Mouse (Mus musculus) embryonic facial prominence, embryonic 10.5 days (tissue): ENCODE data around the gene Pnpla2. TPM values are rescaled to one million over a fixed set of nuclear protein-coding genes. Genes with fewer than 3 reads are reported as not detected.

Source experiments
- DNase-seq: peaks from one replicate; pipeline ENCODE4 v3.0.0-alpha.2; 2017; ENCODE audit warnings: low spot score
- H3K27ac ChIP-seq: fragments of 300-500 bp; sonication (generic); replicated peaks from 2 replicates; pipeline ENCODE4 v1.5.1; 2016; ENCODE audit warnings: mild to moderate bottlenecking
- H3K27me3 ChIP-seq: fragments of 300-500 bp; sonication (generic); replicated peaks from 2 replicates; pipeline ENCODE4 v1.6.1; 2016; ENCODE audit warnings: low read depth, mild to moderate bottlenecking; ENCODE audit not compliant: poor library complexity, severe bottlenecking
- H3K36me3 ChIP-seq: fragments of 300-500 bp; sonication (generic); replicated peaks from 2 replicates; pipeline ENCODE4 v1.6.1; 2016; ENCODE audit warnings: mild to moderate bottlenecking, moderate library complexity
- H3K4me1 ChIP-seq: fragments of 300-500 bp; sonication (generic); 2 replicates; pipeline ENCODE4 v1.6.1; 2016
- H3K4me3 ChIP-seq: fragments of 300-500 bp; sonication (generic); 2 replicates; pipeline ENCODE4 v1.5.1; 2016; ENCODE audit warnings: mild to moderate bottlenecking, moderate library complexity
- H3K9me3 ChIP-seq: fragments of 300-500 bp; sonication (generic); 2 replicates; pipeline ENCODE4 v1.6.1; 2016; ENCODE audit warnings: mild to moderate bottlenecking
- WGBS: fragments of 180-500 bp; shearing (Covaris S2); methylation state at CpG from one replicate; pipeline ENCODE4 v1.1.7; 2016; 5-methylcytosine and 5-hydroxymethylcytosine counted together
- polyA plus RNA-seq: library from polyadenylated mRNA; unstranded; fragments of >200 nt; fragmentation: Nextera tagmentation; extraction: Ambion mirVana; gene quantifications from 2 replicates; pipeline ENCODE4 v1.2.1, GENCODE M21; 2016

The Pnpla2 gene
- polyA plus RNA-seq, 1 experiment from 2014 or later = 13.2 TPM

DNA sequence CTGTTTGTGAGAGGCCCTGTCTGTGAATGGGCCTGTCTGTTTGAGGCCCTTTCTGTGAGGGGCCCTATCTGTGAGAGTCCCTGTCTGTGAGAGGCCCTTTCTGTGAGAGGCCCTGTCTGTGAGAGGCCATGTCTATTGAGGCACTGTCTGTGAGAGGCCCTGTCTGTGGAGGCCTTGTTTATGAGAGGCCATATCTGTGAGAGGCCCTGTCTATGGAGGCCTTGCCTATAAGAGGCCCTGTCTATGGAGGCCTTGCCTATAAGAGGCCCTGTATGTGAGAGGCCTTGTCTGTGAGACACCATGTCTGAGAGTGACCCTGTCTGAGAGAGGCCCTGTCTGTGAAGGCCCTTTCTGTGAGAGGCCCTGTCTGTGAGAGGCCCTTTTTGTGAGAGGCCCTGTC, 53.2 kb downstream of the Pnpla2 start:
- Histone ChIP-seq H3K27me3 (no peaks in the 10 kb centered on the region), H3K36me3 (peaks cover 27% of the 10 kb centered on the region; the same call in 1 of the 2 replicates), H3K4me3 (no peak overlapping the region), H3K9me3 (no peaks in the 10 kb centered on the region), H3K27ac (peak overlapping the region; percentile 72), H3K4me1 (peaks cover 8% of the 10 kb centered on the region; the same call in 1 of the 2 replicates)
- no peak for DNase-seq

GRCm38 (mm10) chr7:141510196-141510595, 55.2 kb downstream of the Pnpla2 start:
- DNase-seq = no peak
- no peaks in the 10 kb centered on the region for H3K9me3 ChIP-seq
- WGBS = 92% methylated on average over 5 of the region's 5 CpGs
- H3K4me1 ChIP-seq = peaks cover 8% of the 10 kb centered on the region; the same call in 1 of the 2 replicates
- H3K4me3 ChIP-seq = no peak overlapping the region
- no peaks in the 10 kb centered on the region for H3K27me3 ChIP-seq
- no peak overlapping the region for H3K27ac ChIP-seq
- H3K36me3 ChIP-seq = peaks cover 39% of the 10 kb centered on the region

Other genes with a start within 250 kb of the Pnpla2 start
- 4.9 and 5.3 TPM in 2 replicates for gene Lmntd2, start 241.1 kb upstream of the Pnpla2 start, polyA plus RNA-seq
- gene Rassf7, start 239.3 kb upstream of the Pnpla2 start, polyA plus RNA-seq = 54.5 and 56.0 TPM in 2 replicates
- gene Phrf1, start 226.4 kb upstream of the Pnpla2 start, polyA plus RNA-seq = 114 and 124 TPM in 2 replicates
- 0.34 TPM in 2 replicates for gene Irf7, start 188.7 kb upstream of the Pnpla2 start, polyA plus RNA-seq
- gene Cdhr5, start 178.4 kb upstream of the Pnpla2 start, polyA plus RNA-seq = 0.10 and 0.17 TPM in 2 replicates
- gene Sct, start 176.1 kb upstream of the Pnpla2 start, polyA plus RNA-seq = 8.8 and 9.6 TPM in 2 replicates
- gene Drd4, start 163.2 kb upstream of the Pnpla2 start, polyA plus RNA-seq = 0.60 and 0.86 TPM in 2 replicates
- 57.9 and 65.0 TPM in 2 replicates for gene Deaf1, start 127.5 kb upstream of the Pnpla2 start, polyA plus RNA-seq
- gene Tmem80, start 127.5 kb upstream of the Pnpla2 start, polyA plus RNA-seq = 44.9 and 49.0 TPM in 2 replicates
- 12.1 and 13.0 TPM in 2 replicates for gene Eps8l2, start 116.3 kb upstream of the Pnpla2 start, polyA plus RNA-seq
- gene Taldo1, start 63.0 kb upstream of the Pnpla2 start, polyA plus RNA-seq = 297 and 299 TPM in 2 replicates
- gene Gatd1, start 41.1 kb upstream of the Pnpla2 start, polyA plus RNA-seq = 48.5 and 50.8 TPM in 2 replicates
- 7.7 and 8.4 TPM in 2 replicates for gene Cend1, start 25.7 kb upstream of the Pnpla2 start, polyA plus RNA-seq
- 49.3 and 52.2 TPM in 2 replicates for gene Slc25a22, start 17.3 kb upstream of the Pnpla2 start, polyA plus RNA-seq
- gene Pidd1, start 11.2 kb upstream of the Pnpla2 start, polyA plus RNA-seq = 24.9 and 26.0 TPM in 2 replicates
- gene Rplp2, start 7.8 kb upstream of the Pnpla2 start, polyA plus RNA-seq = 1,198 and 1,200 TPM in 2 replicates
- gene Cracr2b, start 5.9 kb downstream of the Pnpla2 start, polyA plus RNA-seq = 6.6 and 8.3 TPM in 2 replicates
- 20.6 and 22.4 TPM in 2 replicates for gene Cd151, start 12.2 kb downstream of the Pnpla2 start, polyA plus RNA-seq
- gene Polr2l, start 19.9 kb downstream of the Pnpla2 start, polyA plus RNA-seq = 84.0 and 86.0 TPM in 2 replicates
- 32.6 and 34.2 TPM in 2 replicates for gene Tspan4, start 20.0 kb downstream of the Pnpla2 start, polyA plus RNA-seq
- gene Chid1, start 84.7 kb downstream of the Pnpla2 start, polyA plus RNA-seq = 23.8 and 24.3 TPM in 2 replicates
- gene Ap2a2, start 107.0 kb downstream of the Pnpla2 start, polyA plus RNA-seq = 98.1 and 99.2 TPM in 2 replicates
- gene Muc6, start 200.1 kb downstream of the Pnpla2 start, polyA plus RNA-seq = 0.11 and 0.14 TPM in 2 replicates
- 0.26 and 0.36 TPM in 2 replicates for gene Muc2, start 235.1 kb downstream of the Pnpla2 start, polyA plus RNA-seq